Mouse (Mus musculus): Measurements from ENCODE around the gene Sdf4. TPM values are rescaled to one million over a fixed set of nuclear protein-coding genes. Genes with fewer than 3 reads are reported as not detected.

Sdf4 gene
- polyA plus RNA-seq, 1 experiment from 2014 or later: 166 TPM

DNA sequence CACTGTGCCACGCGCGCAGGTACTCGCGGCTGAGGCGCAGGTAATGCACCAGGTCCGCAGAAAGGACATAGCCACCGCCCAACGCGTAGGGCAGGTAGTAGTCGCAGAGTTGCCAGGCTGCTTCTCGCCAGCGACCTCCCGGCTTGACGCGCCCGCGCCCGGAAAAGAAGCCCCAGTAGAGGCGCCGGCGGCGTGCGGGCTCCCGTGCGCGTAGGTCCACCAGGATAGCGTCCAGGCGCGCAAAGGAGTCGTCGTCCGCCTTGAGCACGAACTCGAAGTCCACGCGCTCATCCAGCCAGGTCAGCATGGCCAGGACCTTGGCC, 803 bp upstream of the Sdf4 start:
- WGBS: 19% methylated on average over 37 of the region's 37 CpGs
- H3K4me1 ChIP-seq (ENCODE audit: control insufficient read depth, insufficient read depth, low read length): peaks cover 21% of the 10 kb centered on the region
- peak overlapping the region; percentile 69 for H3K4me3 ChIP-seq (replicated peaks; ENCODE audit: low read length)
- peak overlapping the region; percentile 89 for H3K9ac ChIP-seq (ENCODE audit: low read length)
- peak overlapping the region; percentile 96 for H3K27ac ChIP-seq (ENCODE audit: low read length)
- no peaks in the 10 kb centered on the region for H3K9me3 ChIP-seq (replicated peaks; ENCODE audit: control insufficient read depth, low read length)
- no peaks in the 10 kb centered on the region; the same call in 1 of the 2 replicates for H3K36me3 ChIP-seq (ENCODE audit: control insufficient read depth, insufficient read depth, low read length)
- ATAC-seq (ENCODE audit: insufficient read depth, low FRiP score): no peak
- no peaks in the 10 kb centered on the region for H3K27me3 ChIP-seq (ENCODE audit: control insufficient read depth, insufficient read depth, low read length)
- H3K4me2 ChIP-seq (ENCODE audit: low read depth, low read length): peak overlapping the region; percentile 94

DNA sequence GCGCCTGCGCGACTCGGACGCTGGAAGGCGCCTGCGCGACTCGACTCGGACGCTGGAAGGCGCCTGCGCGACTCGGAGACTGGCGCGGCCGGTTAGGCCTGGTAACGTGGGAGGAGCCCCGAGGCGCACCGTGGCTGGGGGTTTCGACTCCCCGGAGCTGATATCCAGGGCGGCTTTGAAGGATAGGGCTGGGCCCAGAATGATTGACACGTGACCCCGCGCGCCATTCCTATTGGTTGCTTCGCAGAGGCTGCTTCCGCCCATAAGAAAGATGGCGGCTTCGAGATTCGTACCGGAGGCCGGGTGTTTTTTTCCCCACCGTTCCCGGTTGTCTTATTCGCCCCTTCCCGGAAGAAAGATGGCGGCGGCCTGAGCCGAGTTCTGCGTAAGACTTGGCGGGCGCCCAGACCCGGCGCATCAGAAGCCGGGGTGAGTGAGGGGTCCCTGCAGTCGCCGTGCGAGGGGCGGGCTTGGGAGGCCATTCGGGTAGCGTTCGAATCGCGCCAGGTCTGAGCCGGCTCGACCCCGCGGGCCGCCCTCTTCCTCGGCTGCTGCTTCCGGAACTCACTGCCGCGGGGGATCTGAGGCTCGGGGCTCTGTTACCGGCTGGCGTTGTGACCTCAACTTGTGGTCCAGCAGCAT, 355 bp downstream of the Sdf4 start:
- WGBS: under 1% methylated on average over 70 of the region's 70 CpGs
- Histone ChIP-seq H3K9me3 (replicated peaks; ENCODE audit: control insufficient read depth, low read length) (no peaks in the 10 kb centered on the region), H3K9ac (ENCODE audit: low read length) (peak overlapping the region; percentile 94), H3K36me3 (ENCODE audit: control insufficient read depth, insufficient read depth, low read length) (no peaks in the 10 kb centered on the region; the same call in none of the 2 replicates), H3K4me1 (ENCODE audit: control insufficient read depth, insufficient read depth, low read length) (peaks cover 21% of the 10 kb centered on the region), H3K27me3 (ENCODE audit: control insufficient read depth, insufficient read depth, low read length) (no peaks in the 10 kb centered on the region), H3K27ac (ENCODE audit: low read length) (peak overlapping the region; percentile 97), H3K4me3 (replicated peaks; ENCODE audit: low read length) (peak overlapping the region; percentile 95), H3K4me2 (ENCODE audit: low read depth, low read length) (peak overlapping the region; percentile 80)
- ATAC-seq (ENCODE audit: insufficient read depth, low FRiP score): peak; percentile 91

- H3K4me3 ChIP-seq (replicated peaks; ENCODE audit: low read length): peak overlapping the region; percentile 95
- 6% methylated on average over 15 of the region's 15 CpGs for WGBS
- no peaks in the 10 kb centered on the region; the same call in none of the 2 replicates for H3K36me3 ChIP-seq (ENCODE audit: control insufficient read depth, insufficient read depth, low read length)
- H3K27ac ChIP-seq (ENCODE audit: low read length): peak overlapping the region; percentile 97
- H3K4me2 ChIP-seq (ENCODE audit: low read depth, low read length): peak overlapping the region; percentile 80
- no peak for ATAC-seq (ENCODE audit: insufficient read depth, low FRiP score)
- no peaks in the 10 kb centered on the region for H3K27me3 ChIP-seq (ENCODE audit: control insufficient read depth, insufficient read depth, low read length)
- peak overlapping the region; percentile 94 for H3K9ac ChIP-seq (ENCODE audit: low read length)
- no peaks in the 10 kb centered on the region for H3K9me3 ChIP-seq (replicated peaks; ENCODE audit: control insufficient read depth, low read length)
- peaks cover 21% of the 10 kb centered on the region for H3K4me1 ChIP-seq (ENCODE audit: control insufficient read depth, insufficient read depth, low read length)
These were observed 934 bp downstream of the Sdf4 start for GRCm38 (mm10) chr4:155993606-155994005.

- H3K36me3 ChIP-seq (ENCODE audit: control insufficient read depth, insufficient read depth, low read length): peaks cover 41% of the 10 kb centered on the region
- WGBS: 94% methylated on average over 3 of the region's 3 CpGs
- no peak for ATAC-seq (ENCODE audit: insufficient read depth, low FRiP score)
These were observed 11.4 kb downstream of the Sdf4 start for GRCm38 (mm10) chr4:156004109-156004508.

GRCm38 (mm10) chr4:156008369-156008768, 15.7 kb downstream of the Sdf4 start:
- no peaks in the 10 kb centered on the region for H3K9me3 ChIP-seq (replicated peaks; ENCODE audit: control insufficient read depth, low read length)
- H3K4me3 ChIP-seq (replicated peaks; ENCODE audit: low read length): no peak overlapping the region
- H3K4me1 ChIP-seq (ENCODE audit: control insufficient read depth, insufficient read depth, low read length): no peaks in the 10 kb centered on the region
- H3K9ac ChIP-seq (ENCODE audit: low read length): no peak overlapping the region
- H3K27me3 ChIP-seq (ENCODE audit: control insufficient read depth, insufficient read depth, low read length): no peaks in the 10 kb centered on the region
- no peak overlapping the region for H3K27ac ChIP-seq (ENCODE audit: low read length)
- H3K36me3 ChIP-seq (ENCODE audit: control insufficient read depth, insufficient read depth, low read length): peaks cover 35% of the 10 kb centered on the region
- no peak overlapping the region for H3K4me2 ChIP-seq (ENCODE audit: low read depth, low read length)
- ATAC-seq (ENCODE audit: insufficient read depth, low FRiP score): no peak
- WGBS: 95% methylated on average over 4 of the region's 4 CpGs

More at GRCm38 (mm10) chr4:156004109-156004508, 11.4 kb downstream of the Sdf4 start:
- H3K9ac ChIP-seq (ENCODE audit: low read length): no peak overlapping the region
- no peak overlapping the region for H3K27ac ChIP-seq (ENCODE audit: low read length)
- H3K4me1 ChIP-seq (ENCODE audit: control insufficient read depth, insufficient read depth, low read length): no peaks in the 10 kb centered on the region
- H3K4me2 ChIP-seq (ENCODE audit: low read depth, low read length): no peak overlapping the region
- no peak overlapping the region for H3K4me3 ChIP-seq (replicated peaks; ENCODE audit: low read length)
- no peaks in the 10 kb centered on the region for H3K9me3 ChIP-seq (replicated peaks; ENCODE audit: control insufficient read depth, low read length)
- no peaks in the 10 kb centered on the region for H3K27me3 ChIP-seq (ENCODE audit: control insufficient read depth, insufficient read depth, low read length)

DNA sequence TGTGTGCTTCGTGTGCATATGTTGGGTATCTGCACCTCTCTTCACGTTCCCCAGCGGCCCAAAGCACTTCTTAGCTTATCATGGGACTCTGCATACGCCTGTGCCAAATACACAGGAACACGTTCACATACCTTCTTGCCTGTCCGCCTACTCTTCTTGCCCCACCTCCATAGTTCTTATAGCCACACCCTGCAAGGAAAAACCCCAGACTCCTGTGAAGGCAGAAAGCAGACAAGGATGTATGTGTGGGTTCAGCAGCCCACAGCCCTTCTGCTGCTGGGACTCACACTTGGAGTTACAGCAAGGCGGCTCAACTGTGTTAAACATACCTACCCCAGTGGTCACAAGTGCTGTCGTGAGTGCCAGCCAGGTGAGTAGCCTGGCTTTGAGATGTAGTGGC, 21.0 kb downstream of the Sdf4 start, which contains the start of gene Tnfrsf4:
TSS of gene Tnfrsf4 (plus strand) at position 207 of the 400 bp plus-strand sequence.
- WGBS: 72% methylated on average over 8 of the region's 8 CpGs
- no peak for ATAC-seq (ENCODE audit: insufficient read depth, low FRiP score)
- no peak within 1 kb of the TSS for H3K27ac ChIP-seq (ENCODE audit: low read length)
- H3K4me2 ChIP-seq (ENCODE audit: low read depth, low read length): no peak within 1 kb of the TSS
- H3K4me3 ChIP-seq (replicated peaks; ENCODE audit: low read length): no peak within 1 kb of the TSS
- no peaks in the 10 kb centered on the region for H3K4me1 ChIP-seq (ENCODE audit: control insufficient read depth, insufficient read depth, low read length)
- H3K9ac ChIP-seq (ENCODE audit: low read length): no peak within 1 kb of the TSS
- no peaks in the 10 kb centered on the region for H3K27me3 ChIP-seq (ENCODE audit: control insufficient read depth, insufficient read depth, low read length)
- peaks cover 18% of the 10 kb centered on the region for H3K36me3 ChIP-seq (ENCODE audit: control insufficient read depth, insufficient read depth, low read length)
- no peaks in the 10 kb centered on the region for H3K9me3 ChIP-seq (replicated peaks; ENCODE audit: control insufficient read depth, low read length)

- Histone ChIP-seq H3K4me1 (ENCODE audit: control insufficient read depth, insufficient read depth, low read length) (no peaks in the 10 kb centered on the region), H3K9ac (ENCODE audit: low read length) (no peak overlapping the region), H3K9me3 (replicated peaks; ENCODE audit: control insufficient read depth, low read length) (no peaks in the 10 kb centered on the region), H3K36me3 (ENCODE audit: control insufficient read depth, insufficient read depth, low read length) (peaks cover 10% of the 10 kb centered on the region), H3K4me2 (ENCODE audit: low read depth, low read length) (no peak overlapping the region), H3K27ac (ENCODE audit: low read length) (no peak overlapping the region), H3K27me3 (ENCODE audit: control insufficient read depth, insufficient read depth, low read length) (no peaks in the 10 kb centered on the region), H3K4me3 (replicated peaks; ENCODE audit: low read length) (no peak overlapping the region)
- ATAC-seq (ENCODE audit: insufficient read depth, low FRiP score): no peak
- 84% methylated on average over 2 of the region's 2 CpGs for WGBS
These were observed 21.8 kb downstream of the Sdf4 start for GRCm38 (mm10) chr4:156014436-156014835.

DNA sequence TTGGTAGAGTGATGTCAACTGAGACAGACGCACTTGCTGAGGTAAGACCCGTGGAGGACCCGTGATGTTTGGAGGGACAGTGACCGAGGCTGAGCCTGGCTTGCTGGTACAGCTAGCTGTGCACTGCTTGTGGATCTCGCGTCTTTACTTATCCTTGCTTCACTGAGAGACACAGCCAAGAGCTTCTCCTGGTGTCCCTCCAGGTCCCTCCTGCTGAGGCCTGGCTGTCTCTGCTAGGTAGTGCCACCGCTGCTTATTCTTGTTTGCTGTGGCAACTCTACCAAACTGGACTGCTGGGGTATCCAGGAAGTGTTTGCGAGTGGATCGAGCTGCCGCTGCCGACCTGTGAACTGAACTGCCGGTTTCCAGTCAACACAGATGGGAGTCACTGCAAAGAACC, 27.1 kb downstream of the Sdf4 start:
- Histone ChIP-seq H3K9me3 (replicated peaks; ENCODE audit: control insufficient read depth, low read length) (no peaks in the 10 kb centered on the region), H3K27me3 (ENCODE audit: control insufficient read depth, insufficient read depth, low read length) (no peaks in the 10 kb centered on the region), H3K9ac (ENCODE audit: low read length) (no peak overlapping the region), H3K27ac (ENCODE audit: low read length) (no peak overlapping the region), H3K4me3 (replicated peaks; ENCODE audit: low read length) (no peak overlapping the region), H3K36me3 (ENCODE audit: control insufficient read depth, insufficient read depth, low read length) (no peaks in the 10 kb centered on the region), H3K4me1 (ENCODE audit: control insufficient read depth, insufficient read depth, low read length) (no peaks in the 10 kb centered on the region), H3K4me2 (ENCODE audit: low read depth, low read length) (no peak overlapping the region)
- ATAC-seq (ENCODE audit: insufficient read depth, low FRiP score): no peak
- 87% methylated on average over 12 of the region's 12 CpGs for WGBS

DNA sequence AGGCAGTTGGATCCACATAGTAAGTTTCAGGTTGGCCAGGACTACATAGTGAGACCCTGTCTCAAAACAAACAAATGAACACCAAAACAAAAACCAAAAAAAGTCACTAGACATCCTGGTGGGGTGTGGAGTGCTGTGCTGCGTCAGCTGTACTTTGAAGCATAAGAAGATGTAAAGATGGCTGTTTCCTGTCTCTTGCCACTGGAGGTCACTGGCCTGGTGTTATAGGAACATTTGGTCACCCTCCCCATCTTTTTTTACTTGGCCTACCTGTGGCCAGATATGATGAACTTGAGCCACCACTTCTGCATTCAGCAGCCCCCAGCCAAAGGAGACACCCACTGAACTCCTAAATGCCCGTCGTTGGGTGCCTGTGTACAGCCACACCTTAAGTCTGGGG, 28.7 kb downstream of the Sdf4 start:
- WGBS: 54% methylated on average over 3 of the region's 3 CpGs

More for the DNA sequence above, 28.7 kb downstream of the Sdf4 start:
- Histone ChIP-seq H3K27ac (ENCODE audit: low read length) (no peak overlapping the region), H3K9ac (ENCODE audit: low read length) (no peak overlapping the region), H3K4me2 (ENCODE audit: low read depth, low read length) (no peak overlapping the region), H3K36me3 (ENCODE audit: control insufficient read depth, insufficient read depth, low read length) (no peaks in the 10 kb centered on the region), H3K4me3 (replicated peaks; ENCODE audit: low read length) (no peak overlapping the region), H3K27me3 (ENCODE audit: control insufficient read depth, insufficient read depth, low read length) (no peaks in the 10 kb centered on the region), H3K4me1 (ENCODE audit: control insufficient read depth, insufficient read depth, low read length) (peaks cover 9% of the 10 kb centered on the region; the same call in 1 of the 2 replicates), H3K9me3 (replicated peaks; ENCODE audit: control insufficient read depth, low read length) (no peaks in the 10 kb centered on the region)
- no peak for ATAC-seq (ENCODE audit: insufficient read depth, low FRiP score)
